Mouse (Mus musculus): ENCODE data around the gene Nus1.

DNA sequence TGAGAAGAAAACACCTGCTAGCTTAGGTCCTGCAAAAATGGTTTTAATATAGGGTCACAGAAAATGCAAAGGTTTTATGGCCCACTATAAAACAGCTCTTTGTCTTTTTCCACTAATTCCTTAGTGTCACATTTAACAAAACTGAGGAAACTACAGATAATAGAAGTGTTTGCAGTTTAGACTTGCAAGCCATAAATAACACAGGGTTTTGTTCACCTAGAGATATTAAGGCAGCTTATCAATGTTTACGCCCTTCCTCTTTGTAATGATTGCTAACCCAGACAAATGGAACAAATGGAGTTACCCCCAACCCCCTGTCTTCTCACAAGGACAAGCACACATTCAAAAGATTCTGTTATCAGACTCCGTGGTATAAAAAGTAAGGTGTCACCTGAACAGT lies 26.1 kb upstream of the Nus1 start:
- TF ChIP-seq MAX (IDR thresholded peaks at IDR 0.05; ENCODE audit: low read depth) = no peak
- TF ChIP-seq POLR2AphosphoS2 (IDR thresholded peaks at IDR 0.05; ENCODE audit: insufficient read length, low read depth) = no peak
- no peak for TF ChIP-seq MYOD1 (IDR thresholded peaks at IDR 0.05; ENCODE audit: control insufficient read depth in 1 of 3, insufficient read length in 2 of 3, low read depth in 2 of 3)
- no peak for TF ChIP-seq POLR2A (IDR thresholded peaks at IDR 0.05; ENCODE audit: insufficient read length, low read depth)
- no peak for TF ChIP-seq E2F4 (IDR thresholded peaks at IDR 0.05; ENCODE audit: insufficient read depth)
- no peak for TF ChIP-seq TCF3 (IDR thresholded peaks at IDR 0.05; ENCODE audit: insufficient read length, low read depth)
